Mouse (Mus musculus): ENCODE data around the gene Adgrl2.

Gene Adgrl2

GRCm38 (mm10) chr3:148977124-148977529 lies 13.2 kb downstream of the Adgrl2 start:
- DNase-seq (ENCODE audit: extremely low read depth, low read depth) = no peak

DNA sequence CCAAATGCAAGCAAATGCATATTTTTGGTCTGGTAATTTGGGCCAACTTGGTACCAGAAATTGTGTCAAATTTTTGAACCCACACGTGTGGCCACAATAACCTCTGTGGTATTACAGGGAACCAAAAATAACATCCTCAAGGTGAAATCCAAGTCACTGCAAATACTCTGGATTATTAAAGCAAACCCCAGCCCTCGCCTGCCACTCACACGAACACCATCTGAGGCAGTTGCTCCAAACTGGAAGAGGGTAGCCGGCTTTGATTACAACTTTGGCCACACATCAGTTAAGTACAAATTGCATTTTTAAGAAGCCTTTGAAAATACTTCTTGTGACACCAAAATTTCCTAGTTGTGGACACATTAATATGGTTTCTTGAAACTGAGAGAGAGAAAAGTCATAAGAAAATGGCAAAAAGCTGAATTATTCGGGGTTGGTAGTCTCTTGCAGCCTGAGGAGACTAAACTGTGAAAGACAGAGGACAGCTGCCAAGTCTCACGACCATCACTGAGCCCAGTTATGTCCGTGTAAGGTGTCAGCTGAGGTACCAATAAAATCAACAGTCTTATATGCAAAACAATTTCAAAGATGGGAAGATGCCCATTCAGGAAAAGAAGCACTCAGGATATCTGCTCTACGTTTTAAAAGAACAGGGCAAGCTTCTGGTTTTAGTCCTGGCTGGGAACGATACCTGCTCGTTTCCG lies 18.3 kb downstream of the Adgrl2 start:
- DNase-seq (ENCODE audit: extremely low read depth, low read depth) = no peak

- DNase-seq (ENCODE audit: extremely low read depth, low read depth) = no peak
These were observed 25.3 kb downstream of the Adgrl2 start for GRCm38 (mm10) chr3:148964991-148965605.

DNA sequence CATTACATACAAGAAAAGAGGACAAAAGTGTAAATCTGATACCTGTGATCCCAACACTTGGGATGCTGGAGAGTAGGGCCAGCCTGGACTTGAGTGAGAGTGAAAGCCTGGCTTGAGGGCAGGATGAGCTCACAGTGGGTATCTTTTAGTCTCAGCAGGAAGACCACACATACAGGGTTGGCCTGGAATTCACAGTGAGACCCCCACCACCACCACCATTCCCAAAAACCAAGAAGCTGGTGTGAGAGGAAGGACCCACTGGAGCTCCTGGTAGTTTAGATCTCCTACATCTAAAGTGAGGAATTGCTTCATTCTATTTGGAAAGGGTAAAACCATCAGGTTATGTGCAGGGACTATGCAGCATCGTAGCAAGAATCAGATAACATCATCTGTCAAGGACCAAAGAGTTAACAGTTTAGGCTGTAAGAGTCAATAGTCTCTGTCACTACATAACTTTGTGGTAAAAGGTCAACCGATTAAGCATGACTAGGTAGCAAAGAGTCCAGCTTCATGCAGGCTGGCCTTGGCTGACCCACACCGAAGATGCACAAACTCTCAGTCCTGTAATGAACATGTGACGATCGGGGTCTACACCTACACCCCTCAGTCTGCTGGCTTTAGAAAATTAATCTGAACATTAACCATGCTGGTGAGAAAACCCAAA lies 26.8 kb downstream of the Adgrl2 start:
- DNase-seq (ENCODE audit: extremely low read depth, low read depth) = no peak

- DNase-seq (ENCODE audit: extremely low read depth, low read depth) = no peak
These were observed 28.7 kb downstream of the Adgrl2 start for GRCm38 (mm10) chr3:148961611-148962010.

- no peak for DNase-seq (ENCODE audit: extremely low read depth, low read depth)
These were observed 29.5 kb downstream of the Adgrl2 start for GRCm38 (mm10) chr3:148960751-148961289.

DNA sequence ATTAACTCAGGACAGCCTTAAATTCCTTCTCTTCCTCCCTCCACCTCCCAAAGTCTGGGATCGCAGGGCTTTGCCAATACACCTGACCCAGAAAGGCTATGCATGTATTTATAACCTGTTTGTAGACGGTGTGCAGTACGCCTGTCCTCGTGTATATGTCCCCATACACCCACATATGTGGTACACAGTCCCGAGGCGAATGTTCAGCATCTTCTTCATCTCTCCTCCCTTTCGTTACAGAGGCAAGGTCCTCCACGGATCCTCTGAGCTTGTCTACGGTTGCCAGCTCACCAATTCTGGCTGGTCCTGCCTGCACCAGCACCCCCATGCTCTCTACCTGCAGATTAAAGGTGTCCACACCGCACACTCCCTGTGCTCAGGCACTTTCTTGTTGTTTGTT lies 30.1 kb downstream of the Adgrl2 start:
- no peak for DNase-seq (ENCODE audit: extremely low read depth, low read depth)

- no peak for DNase-seq (ENCODE audit: extremely low read depth, low read depth)
These were observed 30.9 kb downstream of the Adgrl2 start for GRCm38 (mm10) chr3:148959327-148960025.

- no peak for DNase-seq (ENCODE audit: extremely low read depth, low read depth)
These were observed 31.6 kb downstream of the Adgrl2 start for GRCm38 (mm10) chr3:148958714-148959113.

DNA sequence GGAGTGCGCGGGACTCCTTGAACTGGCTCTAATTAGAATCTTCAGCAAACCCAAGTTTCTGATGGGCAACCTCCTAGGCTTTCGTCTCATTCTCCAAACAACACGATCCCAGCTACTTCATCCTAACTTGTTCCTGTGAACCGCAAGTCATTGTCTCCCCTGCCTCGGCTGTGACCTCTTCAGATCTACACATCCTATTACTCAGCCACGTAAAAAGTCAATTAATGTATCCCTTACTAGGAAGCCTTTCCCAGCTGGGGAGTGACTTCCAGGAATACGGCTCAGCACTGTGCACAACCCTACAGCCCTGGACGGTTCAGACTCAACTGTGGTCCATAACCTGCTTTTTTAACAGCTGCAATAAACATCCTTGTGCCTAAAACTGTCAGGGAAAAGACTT lies 32.2 kb downstream of the Adgrl2 start:
- DNase-seq (ENCODE audit: extremely low read depth, low read depth) = no peak

DNA sequence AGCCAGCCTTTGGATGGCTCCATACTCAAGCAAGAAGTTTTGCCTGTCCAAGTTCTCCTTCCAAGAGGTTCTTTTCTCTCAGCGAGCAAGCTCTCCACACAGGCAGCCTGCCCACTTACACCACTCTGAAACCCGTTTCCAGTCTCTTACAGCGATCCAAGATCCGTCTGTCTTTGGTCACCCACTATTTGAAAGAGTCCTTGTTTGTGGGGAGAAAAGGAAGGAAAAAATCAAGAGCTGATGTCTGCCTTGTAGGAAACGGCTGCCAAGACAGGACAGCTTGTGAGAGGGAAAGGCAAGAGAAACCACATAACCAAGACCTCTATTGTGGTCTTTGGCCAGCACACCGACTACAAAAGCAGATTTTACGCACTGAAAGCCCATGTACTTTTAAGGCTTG lies 33.5 kb downstream of the Adgrl2 start:
- DNase-seq (ENCODE audit: extremely low read depth, low read depth) = no peak

GRCm38 (mm10) chr3:148949796-148950195 lies 40.6 kb downstream of the Adgrl2 start:
- no peak for DNase-seq (ENCODE audit: extremely low read depth, low read depth)

DNA sequence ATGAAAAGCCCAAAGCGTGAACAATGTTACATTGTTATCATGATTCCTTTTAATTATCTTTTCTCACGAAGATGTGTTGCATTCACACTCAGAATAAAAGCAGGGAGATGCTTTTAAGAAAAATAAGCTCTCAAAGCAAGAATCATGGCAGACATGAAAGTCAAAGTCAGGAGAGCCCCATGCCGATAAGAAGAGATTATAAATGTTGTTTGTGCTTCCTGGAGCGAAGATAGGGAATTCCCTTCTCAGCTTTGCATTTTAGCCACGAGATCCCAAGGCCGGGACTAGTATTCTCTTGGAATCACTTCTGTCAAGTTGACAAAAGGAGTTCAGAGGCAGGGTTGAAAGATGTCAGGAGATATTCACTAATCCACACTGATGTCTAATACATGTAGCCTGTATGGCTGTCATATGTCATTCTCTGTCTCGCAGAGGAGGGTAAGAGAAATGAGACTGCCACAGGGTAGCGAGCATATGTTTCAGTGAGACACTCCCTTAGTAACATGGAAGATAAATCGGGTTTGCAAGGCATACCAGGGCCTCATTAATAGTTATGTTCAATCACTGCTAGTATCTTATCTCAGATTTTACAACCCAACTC lies 42.5 kb downstream of the Adgrl2 start:
- no peak for DNase-seq (ENCODE audit: extremely low read depth, low read depth)

DNA sequence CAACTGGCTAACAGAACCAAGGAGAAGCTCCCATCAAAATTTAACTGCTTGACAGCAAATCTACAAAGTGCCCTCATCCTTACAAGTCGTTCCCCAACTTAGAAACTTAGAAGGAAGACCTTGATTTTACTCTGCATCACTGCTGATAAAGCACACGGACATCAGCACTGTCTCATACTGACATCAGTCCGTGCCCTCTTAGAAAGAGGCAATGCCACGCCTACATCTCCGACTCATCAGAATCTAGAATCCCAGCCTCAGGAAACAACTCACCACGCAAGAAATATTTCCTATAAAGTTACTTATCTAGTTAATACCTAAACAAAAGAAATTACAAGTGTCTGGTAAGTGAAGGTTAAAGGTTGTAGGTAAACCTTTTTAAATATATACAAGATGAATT lies 43.1 kb downstream of the Adgrl2 start:
- DNase-seq (ENCODE audit: extremely low read depth, low read depth) = no peak

- no peak for DNase-seq (ENCODE audit: extremely low read depth, low read depth)
These were observed 44.8 kb downstream of the Adgrl2 start for GRCm38 (mm10) chr3:148945534-148945933.

GRCm38 (mm10) chr3:148939457-148939856 lies 50.9 kb downstream of the Adgrl2 start:
- DNase-seq (ENCODE audit: extremely low read depth, low read depth) = no peak

DNA sequence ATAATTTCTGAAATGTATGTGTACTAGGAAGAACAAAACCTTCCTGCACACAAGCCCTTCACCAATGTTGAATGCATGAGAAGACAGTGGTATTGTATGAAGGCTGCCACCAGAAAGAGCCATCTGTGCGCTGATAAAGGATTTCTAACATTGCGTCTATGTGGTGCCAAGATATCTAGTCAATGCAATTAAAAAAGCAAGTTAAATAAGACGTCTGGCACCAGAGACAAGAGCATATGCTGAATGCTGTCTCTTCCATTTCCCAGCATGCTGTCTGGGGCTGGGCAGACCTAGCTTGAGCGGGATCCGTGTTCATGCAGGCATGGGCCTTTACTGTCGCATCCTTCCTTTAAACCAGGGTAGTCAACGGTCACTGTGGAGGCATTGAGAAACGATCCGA lies 55.3 kb downstream of the Adgrl2 start:
- no peak for DNase-seq (ENCODE audit: extremely low read depth, low read depth)

GRCm38 (mm10) chr3:148934279-148934678 lies 56.1 kb downstream of the Adgrl2 start:
- no peak for DNase-seq (ENCODE audit: extremely low read depth, low read depth)

DNA sequence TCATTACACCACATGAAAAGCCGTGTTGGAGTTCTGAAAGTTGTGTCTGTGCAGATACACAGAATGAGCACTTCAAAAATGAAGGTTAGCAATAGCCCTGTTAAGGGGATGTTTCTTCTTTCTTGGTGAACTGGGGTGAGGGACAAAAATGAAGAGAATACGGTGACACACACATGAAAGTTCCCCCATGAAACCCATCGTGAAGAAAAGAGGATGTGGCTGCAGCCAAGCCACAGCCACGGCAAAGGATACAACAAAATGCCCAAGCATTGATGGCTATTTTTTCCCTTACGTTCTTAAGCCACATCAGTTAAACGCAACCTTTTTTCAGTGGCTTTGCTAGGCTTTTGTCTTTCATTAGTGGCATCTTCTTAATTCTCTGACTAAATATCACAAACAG lies 57.2 kb downstream of the Adgrl2 start:
- no peak for DNase-seq (ENCODE audit: extremely low read depth, low read depth)

DNA sequence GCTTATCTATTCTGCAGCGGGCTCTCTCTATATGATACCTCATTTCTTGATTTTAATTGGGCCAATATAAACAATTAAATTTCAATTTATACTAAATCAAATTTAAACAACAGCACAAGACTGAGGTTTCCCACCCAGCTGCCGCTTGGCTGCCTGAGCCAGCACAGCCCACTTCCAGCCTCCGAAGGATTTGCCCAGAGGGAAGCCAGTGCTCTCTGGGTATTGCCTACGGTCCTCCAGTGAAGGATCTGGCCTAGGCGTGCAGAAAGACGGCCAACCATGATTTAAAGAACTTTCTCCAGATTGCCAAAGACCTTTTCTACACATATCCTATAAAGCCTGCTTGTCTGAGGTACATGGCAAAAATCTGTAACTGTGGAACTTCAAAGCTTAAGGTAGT lies 59.4 kb downstream of the Adgrl2 start:
- no peak for DNase-seq (ENCODE audit: extremely low read depth, low read depth)

- no peak for DNase-seq (ENCODE audit: extremely low read depth, low read depth)
These were observed 64.0 kb downstream of the Adgrl2 start for GRCm38 (mm10) chr3:148926330-148926729.

Measured in MEL-GATA-1-ER (cell line).